Mouse (Mus musculus) adrenal gland, postnatal 36 days (tissue): ENCODE measurements at regions not wholly inside any gene's neighbourhood (a gene's known extent, or its start where the extent isn't known, plus 50 kb on each side); places are given as distances from the start of the nearest gene placed in this dataset.
A peak's percentile ranks its signal among the peaks of the same experiment; 100 is the strongest.

Experiments
- DNase-seq, 2 experiments: peaks; one replicate each; pipeline ENCODE4 v3.0.0; 2021; ENCODE audit warnings: mixed read lengths in 1 of 2

DNA sequence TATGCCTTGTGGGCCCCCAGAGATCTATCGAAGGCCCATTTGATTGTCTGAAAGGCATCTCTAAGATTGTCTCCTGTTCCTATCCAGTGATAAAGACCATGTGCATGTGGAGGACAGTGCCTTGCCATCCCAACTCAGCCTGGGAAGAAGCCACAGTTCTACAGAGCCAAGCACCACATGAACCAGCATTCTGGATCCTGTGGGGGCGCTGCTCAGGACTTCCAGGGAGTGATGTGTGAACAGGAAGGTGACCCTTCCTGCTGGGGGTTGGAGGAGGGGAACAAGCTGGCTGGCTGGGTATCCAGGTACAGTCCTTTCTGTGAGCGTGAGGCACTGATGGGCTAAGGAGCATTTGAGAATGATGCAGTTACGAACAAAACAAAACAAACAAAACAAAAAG, 163.8 kb downstream of the Gm26897 start:
- DNase-seq = no peak

DNA sequence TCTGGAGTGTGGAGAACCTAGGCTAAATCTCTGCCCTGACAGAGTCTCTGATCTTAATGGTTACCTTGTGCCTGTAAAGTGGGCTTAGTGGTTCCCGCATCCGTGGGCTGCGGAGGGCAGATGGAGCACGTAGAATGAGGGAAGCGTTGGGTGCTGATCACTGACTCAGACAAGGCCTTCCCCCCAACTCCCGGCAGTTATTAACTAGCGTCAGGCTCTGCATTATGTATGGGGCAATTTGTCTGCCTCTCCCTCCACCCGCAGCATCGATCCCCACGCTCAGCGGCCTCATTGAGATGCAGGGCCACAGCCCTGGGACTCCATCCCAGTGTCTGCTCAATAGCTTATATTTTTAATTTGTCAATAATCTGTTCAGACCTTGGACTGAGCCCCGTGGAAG, 164.8 kb downstream of the Gm26897 start:
- DNase-seq = no peak

DNA sequence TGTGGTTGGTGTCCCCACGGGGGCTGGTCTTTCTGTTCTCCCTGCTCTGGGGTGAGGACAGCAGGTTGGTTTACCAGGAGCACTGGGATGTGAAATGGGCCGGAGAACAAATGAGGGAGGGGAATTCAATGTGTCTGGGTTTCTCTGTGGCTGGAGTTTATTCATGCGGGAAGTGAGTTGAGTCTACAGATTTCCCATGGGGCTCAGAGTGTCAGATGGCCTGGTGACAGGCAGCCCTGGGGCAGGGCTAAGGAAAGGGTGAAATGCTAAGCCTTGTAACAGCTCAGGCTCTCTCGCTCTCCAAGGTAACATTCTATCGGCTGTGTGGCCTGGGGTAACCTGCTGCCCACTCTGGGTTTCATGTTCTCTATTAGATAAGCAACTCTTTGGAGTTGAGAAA, 167.5 kb downstream of the Gm26897 start:
- DNase-seq = no peak

DNA sequence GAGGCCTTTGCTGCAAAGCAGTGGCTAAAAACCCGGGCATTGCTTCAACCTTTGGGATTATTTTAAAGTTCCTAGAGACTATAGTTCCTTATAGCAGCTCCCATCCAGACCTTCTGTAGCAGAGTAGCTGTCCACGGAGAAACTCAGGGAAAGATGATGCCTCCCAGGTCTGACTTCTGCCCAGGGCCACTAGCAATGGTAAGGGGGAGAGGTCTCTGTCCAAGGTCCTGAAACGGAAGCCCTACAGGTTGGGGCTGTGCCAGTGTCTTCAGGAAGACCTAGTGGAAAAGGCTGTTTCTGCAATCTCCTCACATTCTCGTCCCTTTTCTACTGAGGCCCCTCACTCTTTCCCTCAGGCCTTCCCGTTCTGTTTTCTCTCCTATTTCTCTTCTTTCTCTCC, 168.0 kb downstream of the Gm26897 start:
- peak in 1 of 2 experiments; percentile 24 for DNase-seq

DNA sequence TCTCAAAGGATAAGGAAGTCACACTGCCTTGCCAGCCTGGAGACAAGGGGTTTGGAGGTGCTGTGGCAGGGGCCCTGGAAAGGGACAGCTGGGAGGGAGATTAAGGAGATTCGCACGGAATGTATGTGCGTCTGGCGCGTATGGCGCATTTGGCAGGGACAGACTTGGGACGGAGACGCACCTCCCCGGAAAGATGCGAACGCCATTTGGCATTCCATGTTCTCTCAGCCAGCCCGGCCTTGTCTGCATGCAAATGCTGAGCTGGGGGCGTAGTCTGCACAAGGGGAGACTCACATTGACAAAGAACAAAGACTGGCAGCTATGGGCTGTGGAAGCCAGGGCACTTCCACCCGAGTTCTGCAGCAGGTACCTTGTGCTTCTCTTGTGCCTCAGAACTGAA, 174.4 kb downstream of the Gm26897 start:
- no peak for DNase-seq

DNA sequence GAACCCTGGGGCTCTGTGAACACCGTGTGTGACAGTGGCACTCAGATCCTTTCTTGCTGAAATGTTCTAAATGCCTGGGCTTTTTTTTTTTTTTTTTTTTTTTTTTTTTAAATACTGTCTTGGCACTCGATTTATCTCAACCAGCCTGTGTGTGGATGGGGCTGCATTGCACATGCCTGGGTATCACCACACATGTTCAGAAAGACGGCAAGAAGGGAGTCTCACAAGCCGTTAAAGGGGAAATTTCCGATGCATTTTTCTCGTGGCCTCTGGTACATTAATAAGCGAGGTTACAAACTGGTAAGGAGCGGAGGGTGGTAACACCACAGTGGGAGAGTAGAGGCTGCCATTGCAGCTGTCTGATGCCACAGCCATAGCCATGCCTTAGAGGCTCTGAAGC, 176.8 kb downstream of the Gm26897 start:
- DNase-seq = no peak

DNA sequence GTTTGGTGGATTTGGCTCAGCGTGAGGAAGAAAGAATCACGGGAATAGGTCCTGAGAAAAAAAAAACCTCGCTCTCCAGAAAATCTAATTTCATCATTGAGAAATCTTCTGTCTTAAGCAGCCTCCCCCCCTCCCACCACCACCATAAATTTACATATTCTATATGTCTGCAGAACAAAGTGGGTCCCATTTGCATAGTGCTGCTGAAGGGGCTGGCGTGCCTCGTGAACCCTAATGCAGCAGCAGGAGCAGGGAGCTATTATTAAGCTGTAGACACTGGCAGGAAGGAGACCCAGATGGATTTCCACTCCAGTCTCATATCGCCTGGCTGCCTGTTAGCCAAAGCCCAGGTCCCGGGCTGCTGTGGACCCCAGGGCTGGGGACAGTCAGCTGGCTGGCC, 179.6 kb downstream of the Gm26897 start:
- no peak for DNase-seq

DNA sequence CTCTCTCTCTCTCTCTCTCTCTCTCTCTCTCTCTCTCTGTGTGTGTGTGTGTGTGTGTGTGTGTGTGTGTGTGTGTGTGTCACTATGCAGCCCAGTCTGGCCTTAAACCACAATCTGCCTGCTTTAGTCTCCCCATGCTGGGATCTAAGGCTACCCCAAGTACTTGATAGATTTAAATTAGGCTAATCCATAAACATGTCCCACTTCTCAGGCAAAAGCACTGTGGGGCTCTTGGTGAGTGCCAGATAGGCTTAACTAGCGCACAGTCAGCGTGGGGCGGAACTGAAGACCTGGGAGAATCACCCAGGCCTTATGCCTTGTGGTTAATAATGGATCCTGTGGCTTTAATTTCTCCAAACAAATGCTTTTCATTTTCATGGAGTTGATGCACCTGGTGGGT, 180.6 kb downstream of the Gm26897 start:
- DNase-seq = no peak

DNA sequence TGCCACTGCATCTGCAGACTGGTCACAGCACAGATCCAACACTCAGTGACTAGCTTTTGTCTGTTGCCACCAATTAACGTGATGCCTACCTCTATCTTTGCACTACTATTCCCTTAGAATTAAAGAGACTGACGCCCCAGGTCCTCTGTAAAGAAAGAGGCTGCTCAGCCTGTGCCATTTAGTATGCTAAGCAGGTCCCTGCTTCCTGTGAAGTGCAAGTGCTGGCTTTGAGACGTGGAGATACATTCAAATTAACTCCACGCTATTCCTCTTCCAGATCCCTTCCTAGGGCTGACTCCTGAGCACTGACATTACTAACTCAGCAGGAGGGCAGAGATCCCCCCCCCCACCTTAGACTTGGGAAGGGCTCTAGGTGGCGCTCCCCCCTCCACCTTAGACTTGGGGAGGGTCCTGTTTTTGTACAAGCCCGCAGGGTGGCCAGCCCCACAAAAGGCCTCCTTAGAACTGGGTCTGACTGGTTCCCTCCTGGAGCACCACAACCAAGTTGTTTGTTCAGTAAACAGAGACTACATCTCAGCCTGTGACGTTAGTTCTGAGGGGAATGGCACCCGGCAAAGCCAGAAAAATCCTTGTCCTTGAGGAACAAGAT, 184.0 kb downstream of the Gm26897 start:
- DNase-seq = no peak

DNA sequence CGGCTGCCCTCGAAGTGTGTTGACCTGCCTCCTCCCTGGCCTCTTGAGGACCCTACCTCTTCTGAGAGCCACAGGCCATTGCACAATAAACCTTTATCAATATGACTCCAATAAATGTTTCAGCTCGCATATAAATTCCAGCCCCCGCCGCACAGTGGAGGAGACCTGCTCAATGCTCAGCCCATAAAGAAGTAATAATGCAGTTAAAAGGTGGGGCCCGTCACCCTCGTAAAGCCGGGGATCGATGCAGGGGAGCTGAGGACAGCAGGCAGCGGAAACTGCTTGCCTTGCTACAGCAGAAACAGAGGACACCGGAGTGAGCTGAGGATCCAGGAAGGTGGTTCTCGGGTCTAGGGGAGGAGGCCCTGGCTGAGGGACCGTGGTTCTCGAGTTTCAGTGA, 185.2 kb downstream of the Gm26897 start:
- DNase-seq = no peak

DNA sequence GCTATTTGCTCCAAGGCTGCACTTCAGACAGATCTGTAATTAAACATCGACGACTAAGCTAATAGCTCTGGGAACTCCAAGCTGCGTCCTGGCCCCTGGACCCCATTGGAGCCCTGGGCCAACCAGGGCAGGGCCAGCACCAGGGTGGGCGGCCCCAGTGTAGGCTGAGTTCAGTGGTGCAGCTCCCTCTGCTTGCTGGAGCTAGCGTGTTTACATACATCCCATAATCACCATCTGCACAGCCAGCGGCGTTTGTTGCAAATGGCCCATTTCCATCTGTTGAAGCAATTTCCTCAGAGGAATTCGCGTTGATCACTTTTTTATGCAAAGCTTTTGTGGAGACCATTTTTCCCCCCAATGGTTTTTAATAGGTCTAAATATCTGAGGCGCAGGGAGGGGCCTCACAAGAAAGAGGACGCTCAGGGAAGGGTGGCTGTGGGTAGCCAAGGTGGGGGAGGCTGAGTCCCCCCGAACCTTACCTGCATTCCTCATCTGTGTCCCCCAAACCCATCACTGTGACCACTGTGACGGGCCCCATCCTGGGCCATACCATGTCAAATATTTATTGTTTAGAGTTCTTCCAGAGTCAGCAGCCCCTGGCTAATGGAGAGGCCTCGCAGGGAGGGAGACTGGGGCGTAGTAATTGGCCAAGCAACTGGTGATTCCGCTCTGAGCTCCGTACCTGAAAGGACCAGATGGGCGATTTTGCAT, 189.4 kb downstream of the Gm26897 start:
- DNase-seq = no peak

DNA sequence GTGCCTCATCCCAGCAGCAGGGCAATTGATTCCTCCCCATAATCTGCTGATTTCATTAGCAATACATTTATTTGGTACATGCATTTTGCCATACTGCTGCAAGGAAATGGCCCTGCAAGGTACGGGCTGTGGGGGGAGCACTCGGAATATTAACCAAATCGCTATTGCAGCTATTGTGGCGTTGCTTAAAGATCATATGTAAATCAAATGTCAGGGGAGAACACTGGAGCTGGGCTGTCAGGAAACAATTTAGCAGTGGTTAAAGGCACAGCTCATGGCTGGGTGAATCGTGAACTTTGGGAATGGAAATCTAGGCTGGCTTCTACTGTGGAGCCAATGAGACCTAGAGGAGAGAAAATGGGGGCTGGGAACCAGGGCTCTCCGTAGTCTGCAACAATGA, 192.0 kb downstream of the Gm26897 start:
- no peak for DNase-seq

DNA sequence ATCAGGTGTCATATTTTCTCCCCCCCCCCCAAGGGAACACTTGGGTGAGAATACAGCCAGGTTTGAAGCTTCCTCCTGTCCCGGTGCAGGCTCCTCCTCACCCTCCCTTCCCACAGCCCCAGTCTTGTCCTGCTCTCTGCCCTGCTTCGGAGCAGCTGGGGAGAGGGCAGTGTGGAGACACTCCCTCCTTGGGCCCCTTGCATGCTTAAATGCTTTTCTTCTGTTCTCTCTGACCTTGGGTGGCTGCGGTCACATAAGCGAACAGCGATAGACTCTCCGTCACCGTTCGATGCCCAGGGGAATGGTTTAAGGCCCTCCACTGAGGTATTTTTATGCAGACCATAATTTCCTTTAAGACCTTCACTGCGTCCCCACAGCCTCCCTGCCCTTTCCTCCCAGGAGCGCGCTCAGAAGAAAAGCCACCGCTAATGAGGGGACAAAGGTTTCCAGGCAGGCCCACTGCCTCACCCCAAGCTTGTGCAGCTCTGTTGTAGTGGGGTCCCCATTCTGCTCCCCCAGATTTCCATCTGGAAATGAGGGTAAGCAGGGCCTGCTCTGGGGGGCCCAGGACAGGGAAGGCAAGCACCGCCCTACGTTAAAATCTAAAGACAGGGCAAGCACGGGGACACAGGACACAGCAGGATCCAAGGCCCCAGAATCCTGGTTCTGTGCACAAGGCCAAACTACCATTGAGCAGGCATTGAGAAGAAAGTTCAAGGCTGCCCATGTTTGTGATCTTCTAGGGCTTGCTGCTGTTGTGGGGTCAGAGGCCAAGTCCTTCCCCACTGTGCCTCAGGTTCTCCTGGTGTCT, 195.7 kb downstream of the Gm26897 start:
- DNase-seq = no peak

DNA sequence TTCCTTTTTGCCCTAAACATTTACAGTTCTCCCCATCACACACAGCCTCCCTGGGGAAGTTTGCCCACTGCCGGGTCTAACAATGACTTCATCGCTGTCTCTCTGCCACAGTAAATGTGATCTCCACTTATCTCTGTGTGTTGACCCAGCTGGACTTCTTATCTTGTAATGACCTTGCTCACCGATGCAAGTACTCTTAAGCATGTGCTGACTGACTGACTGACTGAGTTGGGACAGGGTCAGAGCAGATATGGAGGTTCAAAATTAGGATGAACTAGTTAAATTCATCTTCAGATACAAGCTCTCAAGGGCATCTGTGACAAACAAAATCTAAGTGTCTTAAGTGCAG, 196.2 kb downstream of the Gm26897 start:
- DNase-seq = peak in 1 of 2 experiments; percentile 5

DNA sequence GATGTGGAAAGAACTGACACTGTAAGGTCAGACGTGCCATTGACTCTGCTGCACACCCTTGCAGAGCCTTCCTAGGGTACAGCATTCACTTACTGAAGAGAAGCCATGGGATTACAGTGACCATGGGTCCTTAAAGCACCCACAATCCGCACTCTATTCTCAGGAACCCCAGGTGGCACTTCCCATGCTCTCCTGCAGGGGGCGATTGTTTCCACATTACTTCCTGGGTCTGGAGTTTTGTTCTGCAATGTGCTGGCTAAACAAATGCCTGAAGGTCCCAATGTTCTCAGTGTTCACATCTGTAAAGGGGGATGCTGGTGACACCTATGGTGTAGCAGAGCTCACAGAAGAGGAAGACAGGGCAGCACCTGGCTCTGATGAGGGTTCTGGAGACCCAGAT, 198.0 kb downstream of the Gm26897 start:
- DNase-seq = peak in 1 of 2 experiments; percentile 12

DNA sequence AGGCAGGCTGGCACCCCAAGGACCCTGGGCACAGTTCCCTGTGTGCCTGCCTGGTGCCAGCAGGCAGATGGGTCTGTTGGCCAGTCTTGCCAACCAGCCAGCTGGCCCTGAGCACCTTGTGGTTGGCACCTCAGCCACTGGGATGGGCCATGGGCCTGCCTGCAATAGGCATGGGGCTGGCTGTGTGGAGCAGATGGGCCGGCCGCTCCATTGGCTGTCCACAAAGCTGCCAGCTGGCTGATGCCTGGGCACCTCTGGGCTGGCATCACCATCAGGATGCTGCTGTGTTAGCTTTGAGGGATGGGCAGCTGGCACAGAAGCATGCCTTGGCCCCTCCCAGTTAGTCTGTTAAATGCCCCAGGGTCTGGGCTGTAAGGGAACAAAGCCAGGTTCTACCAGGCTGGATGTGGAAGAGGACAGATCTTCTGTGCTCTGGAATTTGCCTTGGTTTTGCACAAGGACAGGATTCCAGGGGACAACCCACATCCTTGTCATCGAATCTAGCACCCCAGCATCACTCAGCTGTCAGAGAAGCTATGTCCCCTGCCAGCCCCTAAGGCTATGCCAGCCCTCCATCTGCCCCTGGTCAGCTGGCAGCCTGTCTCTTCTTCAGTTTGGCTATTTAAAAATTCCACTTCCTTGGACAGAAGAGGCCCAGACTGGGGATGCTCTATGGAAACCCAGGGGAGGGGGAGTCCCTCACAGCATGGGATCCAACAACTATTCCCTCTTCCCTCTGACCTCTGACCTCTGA, 201.8 kb downstream of the Gm26897 start:
- no peak for DNase-seq

DNA sequence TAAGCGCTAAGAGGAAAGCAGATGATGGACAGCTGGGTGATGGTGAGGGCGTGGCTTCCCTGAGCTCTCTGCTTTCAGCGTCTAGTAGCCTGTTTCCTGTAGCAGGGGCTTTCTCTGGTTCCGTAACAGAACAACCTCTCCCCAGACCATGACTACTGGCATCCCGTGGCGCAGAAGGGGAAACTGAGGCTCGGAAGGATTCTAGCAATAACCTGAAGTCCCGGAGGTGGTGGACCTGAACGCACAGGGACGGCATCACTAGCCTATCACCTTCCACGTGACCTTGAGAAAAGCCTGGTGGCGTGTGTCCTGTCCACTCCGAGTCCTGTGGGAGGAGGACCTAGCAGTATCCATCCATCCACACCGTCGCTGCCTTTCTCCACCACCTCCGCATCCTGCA, 208.1 kb downstream of the Gm26897 start:
- DNase-seq = no peak

DNA sequence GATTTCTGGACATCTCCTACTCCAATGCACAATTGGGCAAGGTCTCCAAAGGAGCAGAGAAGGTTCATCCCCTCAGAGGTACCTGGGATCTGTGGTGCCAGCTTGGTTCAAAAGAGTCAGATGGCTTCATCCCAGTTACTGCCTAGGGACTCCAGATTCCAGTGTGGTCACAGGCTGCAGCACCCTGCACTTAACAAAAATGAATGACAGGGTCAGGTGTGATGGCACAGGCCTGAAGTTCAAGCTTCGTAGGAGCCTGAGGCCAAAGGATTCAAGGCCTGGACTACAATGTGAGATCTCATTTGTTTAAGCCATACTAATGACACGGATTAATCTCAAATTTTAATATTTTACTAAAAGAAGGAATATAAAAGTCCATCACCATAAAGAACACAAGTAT, 209.1 kb downstream of the Gm26897 start:
- no peak for DNase-seq

DNA sequence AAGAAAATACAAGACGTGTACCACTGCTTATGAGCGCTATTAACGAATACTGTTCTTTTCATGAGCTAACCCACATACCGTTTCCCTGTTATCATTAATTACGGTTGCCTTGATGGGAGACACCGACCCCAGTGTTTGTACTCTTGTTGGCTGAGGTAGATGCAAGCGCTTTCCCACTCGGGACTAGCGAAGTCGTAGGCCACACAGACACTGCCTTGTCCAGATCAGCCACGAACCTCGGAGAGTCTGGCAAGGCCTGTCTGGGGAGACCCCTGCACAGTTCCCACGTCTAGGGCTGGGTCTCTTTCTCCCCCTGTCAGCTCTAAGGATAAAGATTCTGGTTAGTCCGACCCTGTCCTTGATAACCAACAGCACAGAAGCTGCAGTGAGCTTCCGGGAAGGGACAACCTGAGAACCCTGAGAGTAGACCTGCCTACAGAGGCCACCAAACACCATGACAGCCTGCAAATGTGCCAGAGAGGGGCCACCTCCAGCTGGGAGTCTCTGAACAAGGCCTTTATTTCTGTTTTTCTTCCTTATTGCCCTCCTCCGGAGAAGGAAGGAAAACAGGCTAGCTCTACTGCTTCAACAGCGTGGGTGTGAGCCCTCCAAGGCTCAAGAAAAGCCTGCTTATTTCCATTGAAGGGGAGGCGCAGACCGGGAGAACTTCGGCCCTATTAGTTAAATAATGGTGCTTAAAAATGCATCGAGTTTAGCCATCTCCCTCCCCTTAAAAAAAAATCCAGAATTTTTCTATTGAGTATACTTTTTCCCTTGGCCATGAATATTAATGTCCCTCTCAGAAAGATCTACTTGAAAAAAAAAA, 209.8 kb downstream of the Gm26897 start:
- no peak for DNase-seq

DNA sequence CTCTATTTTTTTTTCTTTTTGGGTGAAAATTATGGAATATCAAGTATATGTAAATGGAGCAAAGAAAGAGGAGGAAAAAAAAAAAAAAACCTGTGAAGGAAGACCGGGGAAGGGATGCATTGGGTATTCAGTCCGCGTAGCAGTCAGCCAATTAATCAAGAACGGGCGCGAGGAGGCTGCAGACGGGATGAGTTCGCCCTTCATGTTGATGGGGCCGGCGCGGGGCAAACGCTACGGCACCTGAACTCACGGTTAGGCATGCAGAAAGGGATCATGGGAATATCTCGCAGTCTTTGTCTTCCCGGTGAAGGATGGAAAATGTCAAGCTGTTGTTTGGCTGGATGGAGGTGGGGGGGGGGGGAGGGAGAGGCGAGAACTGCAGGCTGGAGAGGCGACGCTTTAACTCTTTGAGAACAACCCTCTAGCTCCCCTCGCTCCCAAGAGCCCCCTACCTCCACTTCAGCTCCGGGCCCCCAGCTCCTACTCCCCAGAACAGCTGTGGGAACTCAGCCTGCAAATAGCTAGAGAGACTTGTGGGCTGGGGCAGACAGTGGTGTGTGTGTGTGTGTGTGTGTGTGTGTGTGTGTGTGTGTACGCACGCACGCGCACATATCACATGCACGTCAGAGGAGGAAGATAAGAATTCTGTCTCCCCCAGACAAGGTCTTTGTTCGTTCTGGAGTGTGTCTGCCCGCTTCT, 210.7 kb downstream of the Gm26897 start:
- DNase-seq = no peak

DNA sequence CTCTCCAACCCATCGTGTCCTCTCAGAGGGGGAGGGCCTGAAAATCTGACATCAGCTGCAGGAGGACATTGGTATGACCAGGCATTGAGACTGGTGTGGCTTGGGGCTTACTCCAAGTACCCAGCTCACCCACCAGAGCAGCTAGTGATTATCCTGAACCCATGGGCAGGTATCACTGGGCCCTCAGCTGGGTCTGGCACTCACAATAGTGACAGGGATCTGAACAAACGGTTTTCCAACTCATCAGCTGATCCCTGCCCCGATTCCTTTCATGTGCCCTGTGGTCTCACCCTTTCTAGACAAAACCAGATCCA, 211.2 kb downstream of the Gm26897 start:
- no peak for DNase-seq
